Mouse (Mus musculus): ENCODE measurements at regions not wholly inside any gene's neighbourhood (a gene's known extent, or its start where the extent isn't known, plus 50 kb on each side); places are given as distances from the start of the nearest gene placed in this dataset.

DNA sequence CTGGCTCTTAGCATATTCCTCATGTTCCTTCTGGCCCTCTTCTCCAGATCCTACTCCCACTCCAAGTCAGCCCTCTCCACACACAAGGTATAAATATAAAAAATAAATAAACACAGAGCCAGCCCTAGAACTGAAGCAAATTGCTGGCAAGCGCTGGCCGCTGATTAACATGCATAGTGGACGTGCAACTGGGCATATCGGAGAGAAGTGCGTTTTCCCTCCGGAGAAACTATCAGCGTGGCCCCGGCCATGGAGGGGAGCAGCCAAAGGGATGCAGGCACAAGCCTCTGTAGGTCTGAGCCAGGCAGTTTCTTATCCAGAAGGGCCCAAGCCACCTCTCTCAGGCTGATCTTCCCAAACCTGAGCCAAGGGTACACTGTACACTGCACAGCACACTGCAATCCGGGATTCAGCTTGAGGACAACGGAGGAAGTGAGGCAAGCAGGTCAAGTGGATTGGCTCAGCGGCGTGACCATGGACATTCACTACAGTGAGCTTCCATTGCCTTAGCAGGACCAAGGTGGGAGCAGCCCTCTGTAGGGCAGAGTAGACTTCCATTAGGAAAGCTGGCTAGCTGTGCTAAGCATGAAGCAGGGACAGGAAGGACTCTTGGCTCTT lies 131.3 kb upstream of the Pja1 start:
- Histone ChIP-seq H3K27me3 (ENCODE audit: insufficient read depth, low read length) (0 out of 2 replicates have a peak, but pooled peaks cover 4% of the 10 kb centered on the region), H3K4me3 (ENCODE audit: low read depth, low read length) (no peak overlapping the region), H3K4me1 (ENCODE audit: insufficient read depth) (no peaks in the 10 kb centered on the region), H3K36me3 (replicated peaks; ENCODE audit: insufficient read depth, low read length) (no peaks in the 10 kb centered on the region), H3K4me2 (ENCODE audit: low read depth, low read length) (no peak overlapping the region), H3K27ac (ENCODE audit: low read depth) (no peak overlapping the region), H3K9me3 (ENCODE audit: low read length) (no peaks in the 10 kb centered on the region), H3K9ac (replicated peaks) (no peak overlapping the region)
- ATAC-seq (no peak), DNase-seq (no peak)
- TF ChIP-seq CTCF (IDR thresholded peaks at IDR 0.05; ENCODE audit: low read depth) (no peak), EP300 (IDR thresholded peaks at IDR 0.05; ENCODE audit: low read depth) (no peak)
- 81% methylated on average over 12 of the region's 12 CpGs for WGBS (ENCODE audit: insufficient replicate concordance)

DNA sequence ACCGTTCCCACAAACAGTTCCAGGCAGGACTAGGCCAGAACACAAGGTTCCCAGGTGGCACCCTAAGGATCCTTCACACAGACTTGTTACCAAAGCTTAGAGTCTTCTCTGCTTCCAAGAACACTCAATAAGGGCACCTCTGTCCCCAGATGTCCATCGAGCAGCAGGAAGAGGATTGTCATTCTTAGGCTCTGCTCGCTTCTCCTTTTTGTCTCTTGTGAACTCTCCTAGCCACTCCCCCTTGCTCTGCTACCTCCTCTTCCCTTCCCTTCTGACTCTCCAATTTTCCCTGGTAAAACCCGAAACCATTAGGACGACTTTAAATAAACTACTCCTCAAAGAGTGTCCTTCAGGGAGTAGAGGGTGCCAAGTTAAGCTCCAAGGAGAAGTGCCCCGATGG lies 124.4 kb upstream of the Pja1 start:
- no peak overlapping the region for H3K27ac ChIP-seq (ENCODE audit: low read depth)
- H3K36me3 ChIP-seq (replicated peaks; ENCODE audit: insufficient read depth, low read length), result no peaks in the 10 kb centered on the region
- H3K4me1 ChIP-seq (ENCODE audit: insufficient read depth), result no peaks in the 10 kb centered on the region
- H3K4me3 ChIP-seq (ENCODE audit: low read depth, low read length), result no peak overlapping the region
- peaks cover 6% of the 10 kb centered on the region; the same call in 1 of the 2 replicates for H3K27me3 ChIP-seq (ENCODE audit: insufficient read depth, low read length)
- 55% methylated on average over 6 of the region's 6 CpGs for WGBS (ENCODE audit: insufficient replicate concordance)
- no peak for DNase-seq
- no peak for ATAC-seq
- H3K9ac ChIP-seq (replicated peaks), result no peak overlapping the region
- no peak for TF ChIP-seq EP300 (IDR thresholded peaks at IDR 0.05; ENCODE audit: low read depth)
- TF ChIP-seq CTCF (IDR thresholded peaks at IDR 0.05; ENCODE audit: low read depth), result no peak
- H3K4me2 ChIP-seq (ENCODE audit: low read depth, low read length), result no peak overlapping the region
- no peaks in the 10 kb centered on the region for H3K9me3 ChIP-seq (ENCODE audit: low read length)

DNA sequence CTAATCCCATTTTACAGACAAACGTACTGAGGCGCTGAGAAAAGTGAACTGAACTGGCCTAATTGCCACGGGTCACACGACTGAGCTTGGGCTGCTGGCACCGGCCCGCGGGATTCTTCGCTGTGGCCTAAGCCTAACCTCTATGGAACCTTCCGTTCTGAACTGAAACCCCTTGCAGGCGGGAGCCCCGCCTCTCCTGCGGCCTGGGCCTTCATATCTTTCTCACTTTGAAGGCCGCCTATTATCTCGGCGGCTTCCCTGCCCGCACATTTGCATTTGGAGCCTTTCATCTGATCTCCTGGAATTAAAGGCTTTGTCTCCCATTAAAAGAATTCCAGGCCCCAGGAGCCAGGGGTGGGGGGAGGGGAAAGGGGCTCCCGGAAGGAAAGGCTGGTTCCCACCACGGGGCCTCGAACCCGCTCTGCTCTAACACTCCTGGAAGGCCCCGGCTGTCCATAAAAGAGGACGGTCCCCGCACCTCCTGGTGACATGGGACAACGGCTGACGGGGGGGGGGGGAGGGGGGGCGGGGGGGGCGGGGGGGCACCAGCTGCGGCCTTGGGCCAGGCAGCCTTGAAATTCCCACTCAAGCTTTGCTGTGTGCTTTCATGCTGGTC lies 122.9 kb upstream of the Pja1 start:
- H3K4me1 ChIP-seq (ENCODE audit: insufficient read depth), result no peaks in the 10 kb centered on the region
- no peak overlapping the region for H3K9ac ChIP-seq (replicated peaks)
- no peaks in the 10 kb centered on the region for H3K9me3 ChIP-seq (ENCODE audit: low read length)
- no peak overlapping the region for H3K4me3 ChIP-seq (ENCODE audit: low read depth, low read length)
- ATAC-seq, result no peak
- DNase-seq, result no peak
- 26% methylated on average over 20 of the region's 28 CpGs for WGBS (ENCODE audit: insufficient replicate concordance)
- no peak overlapping the region for H3K27ac ChIP-seq (ENCODE audit: low read depth)
- TF ChIP-seq EP300 (IDR thresholded peaks at IDR 0.05; ENCODE audit: low read depth) (no peak), CTCF (IDR thresholded peaks at IDR 0.05; ENCODE audit: low read depth) (no peak)
- H3K36me3 ChIP-seq (replicated peaks; ENCODE audit: insufficient read depth, low read length), result no peaks in the 10 kb centered on the region
- H3K4me2 ChIP-seq (ENCODE audit: low read depth, low read length), result 0 out of 2 replicates have a peak overlapping the region, but pooled peaks have one; percentile 22
- H3K27me3 ChIP-seq (ENCODE audit: insufficient read depth, low read length), result peaks cover 6% of the 10 kb centered on the region; the same call in 1 of the 2 replicates

DNA sequence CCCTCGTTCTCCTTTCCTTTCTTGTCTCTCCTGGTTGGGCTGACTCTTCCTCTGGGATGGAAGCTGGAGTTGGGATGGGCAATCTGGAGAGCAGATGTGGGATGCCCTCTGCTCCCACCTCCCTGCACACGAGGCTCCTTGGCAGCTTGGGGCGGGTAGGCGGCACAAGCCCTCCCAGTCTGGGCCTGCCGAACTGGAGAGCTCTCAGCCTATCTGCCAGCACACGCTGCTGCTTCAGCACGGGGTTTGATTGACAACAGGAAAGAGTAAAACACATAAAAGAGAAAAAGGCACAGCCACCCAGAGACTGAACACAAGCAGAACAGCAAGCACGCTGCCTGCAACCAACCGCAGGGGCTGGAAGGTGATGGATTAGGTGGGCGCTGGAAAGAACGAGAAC lies 121.9 kb upstream of the Pja1 start:
- ATAC-seq (no peak), DNase-seq (no peak)
- WGBS (ENCODE audit: insufficient replicate concordance), result 57% methylated on average over 11 of the region's 11 CpGs
- H3K4me2 ChIP-seq (ENCODE audit: low read depth, low read length), result no peak overlapping the region
- peaks cover 6% of the 10 kb centered on the region; the same call in 1 of the 2 replicates for H3K27me3 ChIP-seq (ENCODE audit: insufficient read depth, low read length)
- no peaks in the 10 kb centered on the region for H3K4me1 ChIP-seq (ENCODE audit: insufficient read depth)
- TF ChIP-seq EP300 (IDR thresholded peaks at IDR 0.05; ENCODE audit: low read depth) (no peak), CTCF (IDR thresholded peaks at IDR 0.05; ENCODE audit: low read depth) (no peak)
- H3K36me3 ChIP-seq (replicated peaks; ENCODE audit: insufficient read depth, low read length), result no peaks in the 10 kb centered on the region
- no peak overlapping the region for H3K27ac ChIP-seq (ENCODE audit: low read depth)
- H3K9ac ChIP-seq (replicated peaks), result no peak overlapping the region
- H3K4me3 ChIP-seq (ENCODE audit: low read depth, low read length), result no peak overlapping the region
- no peaks in the 10 kb centered on the region for H3K9me3 ChIP-seq (ENCODE audit: low read length)

DNA sequence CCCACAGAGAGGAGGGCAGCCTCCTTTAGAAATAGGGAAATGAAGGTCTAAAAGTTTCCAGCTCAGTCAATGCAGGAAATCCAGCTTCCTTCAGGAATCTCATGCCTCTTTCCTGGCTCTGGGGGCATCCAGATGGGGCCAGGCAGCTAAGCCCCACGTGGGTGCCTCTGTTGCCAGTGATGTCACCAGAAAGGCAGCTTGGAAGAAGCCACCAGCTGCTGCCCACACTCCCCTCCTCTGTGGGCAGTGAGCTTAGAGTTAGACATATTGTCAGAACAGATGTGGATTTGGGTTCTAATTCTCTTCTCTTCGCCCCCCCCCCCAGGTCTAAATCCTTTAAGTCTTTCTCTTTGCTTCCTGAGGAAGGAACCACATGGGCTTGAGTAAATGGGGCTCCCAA lies 116.2 kb upstream of the Pja1 start:
- no peak overlapping the region for H3K27ac ChIP-seq (ENCODE audit: low read depth)
- H3K27me3 ChIP-seq (ENCODE audit: insufficient read depth, low read length), result no peaks in the 10 kb centered on the region
- no peak for TF ChIP-seq EP300 (IDR thresholded peaks at IDR 0.05; ENCODE audit: low read depth)
- no peak for TF ChIP-seq CTCF (IDR thresholded peaks at IDR 0.05; ENCODE audit: low read depth)
- ATAC-seq (no peak), DNase-seq (no peak)
- WGBS (ENCODE audit: insufficient replicate concordance), result 20% methylated on average over 1 of the region's 2 CpGs
- no peaks in the 10 kb centered on the region for H3K9me3 ChIP-seq (ENCODE audit: low read length)
- no peak overlapping the region for H3K4me2 ChIP-seq (ENCODE audit: low read depth, low read length)
- no peak overlapping the region for H3K4me3 ChIP-seq (ENCODE audit: low read depth, low read length)
- no peaks in the 10 kb centered on the region for H3K36me3 ChIP-seq (replicated peaks; ENCODE audit: insufficient read depth, low read length)
- H3K9ac ChIP-seq (replicated peaks), result no peak overlapping the region
- no peaks in the 10 kb centered on the region for H3K4me1 ChIP-seq (ENCODE audit: insufficient read depth)

DNA sequence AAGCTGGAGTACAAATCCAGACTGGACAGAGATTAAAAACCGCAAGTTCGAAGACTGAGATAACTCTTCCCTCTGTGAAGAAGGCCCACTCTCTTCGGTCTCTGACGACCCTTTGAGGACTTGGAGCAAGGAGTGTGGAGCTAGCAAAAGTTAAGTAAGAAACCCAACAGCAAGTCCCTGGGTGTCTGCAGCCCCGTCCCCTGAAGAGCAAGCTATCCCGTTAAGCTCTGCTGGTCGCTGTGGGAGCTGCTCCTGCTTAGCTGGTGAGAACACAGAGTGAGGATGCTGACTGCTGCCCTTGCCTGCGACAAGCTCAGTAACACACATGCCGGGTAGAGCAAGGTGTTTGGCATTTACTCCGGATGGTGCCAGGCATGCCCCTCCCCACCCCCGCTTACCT lies 115.2 kb upstream of the Pja1 start:
- Histone ChIP-seq H3K27ac (ENCODE audit: low read depth) (no peak overlapping the region), H3K4me2 (ENCODE audit: low read depth, low read length) (no peak overlapping the region), H3K4me3 (ENCODE audit: low read depth, low read length) (no peak overlapping the region), H3K36me3 (replicated peaks; ENCODE audit: insufficient read depth, low read length) (no peaks in the 10 kb centered on the region), H3K4me1 (ENCODE audit: insufficient read depth) (no peaks in the 10 kb centered on the region), H3K9ac (replicated peaks) (no peak overlapping the region), H3K27me3 (ENCODE audit: insufficient read depth, low read length) (no peaks in the 10 kb centered on the region), H3K9me3 (ENCODE audit: low read length) (no peaks in the 10 kb centered on the region)
- WGBS (ENCODE audit: insufficient replicate concordance), result 77% methylated on average over 11 of the region's 11 CpGs
- DNase-seq, result no peak
- no peak for TF ChIP-seq CTCF (IDR thresholded peaks at IDR 0.05; ENCODE audit: low read depth)
- no peak for TF ChIP-seq EP300 (IDR thresholded peaks at IDR 0.05; ENCODE audit: low read depth)
- no peak for ATAC-seq
